Mouse (Mus musculus) myocyte (in vitro differentiated cells): ENCODE data around the gene Tchhl1.

Source experiments
- E2F4 ChIP-seq: IDR thresholded peaks from one replicate; pipeline ENCODE4 v1.6.1; 2011; ENCODE audit warnings: mild to moderate bottlenecking, control low read depth, moderate library complexity; ENCODE audit not compliant: insufficient read depth
- MAX ChIP-seq: IDR thresholded peaks from one replicate; pipeline ENCODE4 v1.6.1; 2011; ENCODE audit warnings: low read depth, mild to moderate bottlenecking, control low read depth
- MYOG ChIP-seq, 3 experiments: IDR thresholded peaks; one replicate each; pipeline ENCODE4 v1.6.1; 2011; ENCODE audit warnings: control low read depth in 2 of 3, low read depth in 2 of 3, mild to moderate bottlenecking in 2 of 3; ENCODE audit not compliant: insufficient read length in 2 of 3, control insufficient read depth in 1 of 3, insufficient read depth in 1 of 3
- POLR2A ChIP-seq: IDR thresholded peaks from one replicate; pipeline ENCODE4 v1.6.1; 2011; ENCODE audit warnings: low read depth, mild to moderate bottlenecking, control low read depth, moderate library complexity; ENCODE audit not compliant: insufficient read length
- POLR2AphosphoS2 ChIP-seq: IDR thresholded peaks from one replicate; pipeline ENCODE4 v1.6.1; 2011; ENCODE audit warnings: low read depth, control low read depth; ENCODE audit not compliant: insufficient read length
- TCF12 ChIP-seq: IDR thresholded peaks from one replicate; pipeline ENCODE4 v1.6.1; 2011; ENCODE audit warnings: mild to moderate bottlenecking, control low read depth; ENCODE audit not compliant: poor library complexity, insufficient read depth, severe bottlenecking
- TCF3 ChIP-seq: IDR thresholded peaks from one replicate; pipeline ENCODE4 v1.6.1; 2011; ENCODE audit warnings: low read depth, control low read depth; ENCODE audit not compliant: insufficient read length
- USF1 ChIP-seq: IDR thresholded peaks from one replicate; pipeline ENCODE4 v1.6.1; 2011; ENCODE audit warnings: low read depth, mild to moderate bottlenecking, control low read depth, moderate library complexity

DNA sequence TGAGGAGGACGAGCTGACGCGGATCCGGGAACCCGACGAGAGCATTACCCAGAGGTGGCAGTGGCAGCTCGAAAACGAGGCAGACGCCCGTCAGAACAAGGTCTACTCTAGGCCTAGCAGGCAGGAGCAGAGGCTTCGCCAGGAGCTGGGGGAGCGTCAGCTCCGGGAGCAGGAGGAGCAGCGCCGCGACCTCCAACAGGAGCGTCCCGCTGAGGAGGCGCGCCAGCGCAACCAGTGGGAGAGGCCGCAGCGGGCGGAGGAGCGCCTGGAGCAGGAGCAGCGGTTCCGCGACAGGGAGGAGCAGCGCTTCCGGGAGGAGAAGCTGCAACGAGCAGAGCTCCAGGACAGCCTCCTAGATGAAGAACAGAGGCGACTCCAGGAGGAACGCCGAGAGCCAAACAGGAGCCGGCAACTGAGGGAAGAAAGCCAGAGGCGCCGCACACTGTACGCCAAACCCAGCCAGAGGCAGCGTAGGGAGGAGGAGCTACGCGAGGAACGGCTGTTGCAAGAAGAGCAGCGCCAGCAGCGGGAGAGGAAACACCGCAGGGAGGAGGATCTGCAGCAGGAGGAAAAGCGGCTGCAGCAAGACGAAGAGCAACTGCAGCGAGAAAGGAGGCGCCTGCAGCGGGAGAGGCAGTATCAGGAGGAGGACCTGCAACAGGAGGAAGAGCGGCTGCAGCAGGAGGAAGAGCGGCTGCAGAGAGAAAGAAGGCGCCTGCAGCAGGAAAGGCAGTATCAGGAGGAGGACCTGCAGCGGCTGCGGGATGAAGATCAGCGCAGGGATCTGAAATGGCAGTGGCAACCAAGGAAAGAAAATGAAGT lies 24.0 kb upstream of the Tchhl1 start:
- TF ChIP-seq POLR2A (no peak), TCF12 (no peak), E2F4 (no peak), POLR2AphosphoS2 (no peak), MAX (no peak), MYOG (IDR thresholded peaks at IDR 0.05; ENCODE audit: control insufficient read depth in 1 of 3, insufficient read depth in 1 of 3, insufficient read length in 2 of 3, low read depth in 2 of 3) (peak in 2 of 3 experiments; percentile 26 to 36), USF1 (no peak), TCF3 (no peak)
